Mouse (Mus musculus) forebrain, embryonic 15.5 days (tissue): Measurements from ENCODE around the gene Rbfox1. TPM values are rescaled to one million over a fixed set of nuclear protein-coding genes. Genes with fewer than 3 reads are reported as not detected.

Experiments
- ATAC-seq: fragments of 200-750 bp; cut with Nextera tagmentation; replicated peaks from 2 replicates; pipeline ENCODE4 v1.8.0; 2017; ENCODE audit warnings: mild to moderate bottlenecking, moderate TSS enrichment, moderate library complexity
- H3K27ac ChIP-seq: fragments of 300-500 bp; sonication (generic); replicated peaks from 2 replicates; pipeline ENCODE4 v1.5.1; 2015; ENCODE audit warnings: mild to moderate bottlenecking, inconsistent platforms
- H3K27me3 ChIP-seq: fragments of 300-500 bp; sonication (generic); 2 replicates; pipeline ENCODE4 v1.6.1; 2015; ENCODE audit warnings: inconsistent platforms
- H3K36me3 ChIP-seq: fragments of 300-500 bp; sonication (generic); 2 replicates; pipeline ENCODE4 v1.6.1; 2015; ENCODE audit warnings: mild to moderate bottlenecking, inconsistent platforms
- H3K4me1 ChIP-seq: fragments of 300-500 bp; sonication (generic); 2 replicates; pipeline ENCODE4 v1.6.1; 2015; ENCODE audit warnings: inconsistent platforms
- H3K4me2 ChIP-seq: fragments of 300-500 bp; sonication (generic); replicated peaks from 2 replicates; pipeline ENCODE4 v1.6.1; 2015; ENCODE audit warnings: mild to moderate bottlenecking, inconsistent platforms
- H3K4me3 ChIP-seq: fragments of 300-500 bp; sonication (generic); 2 replicates; pipeline ENCODE4 v1.5.1; 2015; ENCODE audit warnings: mild to moderate bottlenecking, inconsistent platforms
- H3K9ac ChIP-seq: fragments of 300-500 bp; sonication (generic); replicated peaks from 2 replicates; pipeline ENCODE4 v1.6.1; 2015; ENCODE audit warnings: mild to moderate bottlenecking, inconsistent platforms
- H3K9me3 ChIP-seq: fragments of 300-500 bp; sonication (generic); 2 replicates; pipeline ENCODE4 v1.6.1; 2016; ENCODE audit warnings: inconsistent platforms
- WGBS: fragments of 180-500 bp; shearing (Covaris S2); methylation state at CpG from one replicate; pipeline ENCODE4 v1.1.7; 2015; ENCODE audit warnings: mixed read lengths; 5-methylcytosine and 5-hydroxymethylcytosine counted together
- polyA plus RNA-seq: library from polyadenylated mRNA; unstranded; fragments of >200 nt; fragmentation: Nextera tagmentation; extraction: Ambion mirVana; gene quantifications from 2 replicates; pipeline ENCODE4 v1.2.1, GENCODE M21; 2015

Gene Rbfox1
- polyA plus RNA-seq, 1 experiment from 2014 or later: 173 TPM

DNA sequence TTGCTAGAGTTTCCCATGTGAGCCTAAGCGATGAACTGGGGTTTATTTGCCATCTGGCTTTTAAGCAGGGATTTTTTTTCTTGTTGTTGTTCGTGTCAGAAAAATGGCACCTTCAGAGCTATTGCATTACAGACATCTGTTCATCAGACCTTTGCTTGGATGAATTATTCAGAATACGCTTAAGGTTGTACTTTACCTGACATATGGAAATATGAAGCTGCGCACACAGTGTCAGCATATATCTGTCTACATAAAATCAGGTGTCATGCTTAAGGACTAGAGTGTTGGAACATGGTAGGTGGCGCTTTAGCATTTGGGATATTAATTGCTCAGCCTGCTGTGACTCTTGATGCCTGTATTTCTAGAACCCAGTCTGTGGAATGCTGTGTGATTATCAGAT is 819.7 kb downstream of the Rbfox1 start:
- H3K4me3 ChIP-seq: no peak overlapping the region
- no peaks in the 10 kb centered on the region for H3K36me3 ChIP-seq
- ATAC-seq: peak; percentile 57; the same call in 1 of the 2 replicates
- no peaks in the 10 kb centered on the region for H3K4me1 ChIP-seq
- H3K4me2 ChIP-seq: no peak overlapping the region
- H3K27me3 ChIP-seq: no peaks in the 10 kb centered on the region
- peak overlapping the region; percentile 37; the same call in 1 of the 2 replicates for H3K27ac ChIP-seq
- H3K9me3 ChIP-seq: no peaks in the 10 kb centered on the region
- 68% methylated on average over 5 of the region's 5 CpGs for WGBS
- no peak overlapping the region for H3K9ac ChIP-seq

DNA sequence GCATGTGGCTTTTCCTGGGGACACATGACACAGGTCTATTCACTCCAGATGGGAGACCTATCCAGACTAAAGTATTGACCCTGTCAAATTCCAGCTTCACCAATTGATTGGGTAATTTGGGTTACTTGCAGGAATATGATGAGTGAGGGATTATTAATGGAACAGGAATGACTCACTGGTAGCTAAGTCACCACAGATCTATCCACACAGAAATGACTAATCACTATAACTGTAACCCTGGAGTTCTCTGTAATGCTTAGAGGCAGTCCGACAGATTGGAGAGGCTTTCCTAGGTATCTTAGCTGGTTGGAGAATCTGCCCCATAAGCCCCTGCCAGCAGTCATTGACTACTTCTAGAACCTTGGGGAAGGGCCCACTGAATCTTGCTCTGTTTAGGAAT is 827.2 kb downstream of the Rbfox1 start:
- H3K9me3 ChIP-seq: no peaks in the 10 kb centered on the region
- no peak for ATAC-seq
- no peak overlapping the region for H3K4me2 ChIP-seq
- H3K27ac ChIP-seq: no peak overlapping the region
- 90% methylated on average over 1 of the region's 1 CpGs for WGBS
- H3K9ac ChIP-seq: no peak overlapping the region
- no peaks in the 10 kb centered on the region for H3K27me3 ChIP-seq
- no peaks in the 10 kb centered on the region for H3K36me3 ChIP-seq
- no peak overlapping the region for H3K4me3 ChIP-seq
- peaks cover 10% of the 10 kb centered on the region for H3K4me1 ChIP-seq

DNA sequence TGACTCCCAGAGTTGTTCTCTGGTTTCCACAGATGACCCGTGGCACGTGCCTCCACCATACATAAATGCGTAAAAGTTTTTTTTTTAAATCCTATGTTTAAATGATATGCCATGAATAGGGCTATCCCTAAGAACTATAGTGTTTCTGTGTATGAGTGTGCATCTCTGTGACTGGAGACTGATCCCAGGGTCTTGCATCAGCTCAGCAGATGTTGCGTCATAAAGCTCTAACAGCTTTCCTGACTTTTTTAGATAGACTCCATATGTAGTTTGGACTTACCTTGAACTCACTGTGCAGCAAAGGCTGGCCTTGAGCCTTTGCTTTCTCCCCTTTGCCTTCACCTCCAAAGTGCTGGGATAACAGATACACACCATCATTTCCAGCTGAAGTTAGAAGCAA is 830.1 kb downstream of the Rbfox1 start:
- H3K9me3 ChIP-seq: no peaks in the 10 kb centered on the region
- H3K4me3 ChIP-seq: no peak overlapping the region
- no peaks in the 10 kb centered on the region for H3K36me3 ChIP-seq
- ATAC-seq: no peak
- peaks cover 10% of the 10 kb centered on the region for H3K4me1 ChIP-seq
- no peak overlapping the region for H3K27ac ChIP-seq
- H3K9ac ChIP-seq: no peak overlapping the region
- H3K4me2 ChIP-seq: no peak overlapping the region
- no peaks in the 10 kb centered on the region for H3K27me3 ChIP-seq
- 92% methylated on average over 4 of the region's 4 CpGs for WGBS

DNA sequence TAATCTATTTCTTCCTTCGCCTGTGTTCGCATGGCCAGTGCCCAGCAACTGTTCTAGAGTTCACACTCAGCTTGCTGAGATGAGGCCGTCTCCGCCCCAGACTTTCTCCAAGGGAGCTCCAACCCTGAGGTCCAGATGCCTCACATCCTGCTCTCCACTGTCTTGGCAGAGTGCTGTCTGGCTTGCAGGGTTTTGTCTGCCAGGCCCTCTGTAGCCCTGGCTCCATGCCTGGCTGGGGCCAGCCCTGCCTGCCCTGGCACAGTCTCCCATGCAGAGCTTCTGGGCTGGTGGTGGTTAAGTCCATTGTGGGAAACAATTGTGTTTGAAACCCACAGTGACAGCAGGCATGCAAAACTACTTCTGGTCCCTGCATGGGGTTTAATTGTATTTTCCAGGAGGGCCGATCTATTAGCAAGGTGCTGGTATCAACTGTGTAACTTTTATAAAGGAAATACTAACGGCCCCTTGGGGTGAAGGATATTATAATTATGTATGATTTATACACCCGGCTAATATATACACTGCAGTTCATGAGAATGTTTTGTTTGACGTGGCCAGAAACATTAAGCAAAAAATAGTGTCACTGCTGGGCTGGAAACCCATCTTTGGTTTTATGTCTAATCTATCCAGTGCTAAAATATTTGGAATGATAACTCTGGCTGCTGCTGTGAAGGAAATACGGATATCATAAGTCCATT is 831.2 kb downstream of the Rbfox1 start:
- peak; percentile 86 for ATAC-seq
- Histone ChIP-seq H3K4me1 (peaks cover 10% of the 10 kb centered on the region), H3K9ac (no peak overlapping the region), H3K4me2 (no peak overlapping the region), H3K27me3 (no peaks in the 10 kb centered on the region), H3K4me3 (no peak overlapping the region), H3K9me3 (no peaks in the 10 kb centered on the region), H3K27ac (no peak overlapping the region), H3K36me3 (no peaks in the 10 kb centered on the region)
- WGBS: 55% methylated on average over 9 of the region's 9 CpGs

DNA sequence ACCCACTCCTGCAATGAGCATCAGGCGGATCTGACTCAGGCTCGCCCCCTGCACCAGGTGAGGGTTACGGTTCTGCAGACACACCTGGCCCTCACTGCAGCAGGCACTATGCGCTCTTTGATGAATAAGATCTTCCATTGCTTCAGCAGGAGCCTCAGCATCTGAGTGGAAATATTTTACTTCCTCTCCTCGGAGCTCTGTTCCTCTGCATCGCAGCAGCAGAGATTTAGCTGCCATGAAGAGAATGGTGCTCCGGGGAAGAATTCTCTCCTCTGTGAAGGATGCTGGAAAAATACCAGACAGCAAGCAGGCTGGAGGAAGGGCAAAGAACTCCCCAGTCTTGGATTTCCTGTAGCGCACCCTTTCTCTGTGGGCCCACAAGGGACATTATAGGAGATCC is 833.9 kb downstream of the Rbfox1 start:
- no peaks in the 10 kb centered on the region for H3K9me3 ChIP-seq

DNA sequence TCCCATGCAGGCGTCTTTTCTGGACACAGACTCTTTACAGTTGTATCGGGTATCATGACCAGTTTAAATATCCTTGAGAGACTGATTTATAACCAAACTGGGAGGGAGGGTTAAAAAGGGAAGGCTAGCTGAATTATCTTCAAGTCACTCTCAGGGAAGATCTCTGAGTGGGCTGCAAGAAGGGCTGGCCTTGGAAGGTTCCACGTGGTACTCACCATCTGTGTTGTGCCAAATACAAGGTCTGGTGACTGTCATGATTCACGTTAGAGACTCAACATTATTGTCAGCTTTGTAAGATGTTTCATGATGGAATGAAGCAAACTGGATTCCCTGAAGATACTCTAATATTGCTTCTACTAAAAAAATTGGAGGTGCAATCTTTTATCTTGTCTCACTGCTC is 847.5 kb downstream of the Rbfox1 start:
- no peak overlapping the region for H3K9ac ChIP-seq
- no peak overlapping the region for H3K4me2 ChIP-seq
- H3K4me3 ChIP-seq: no peak overlapping the region
- no peak for ATAC-seq
- H3K27me3 ChIP-seq: no peaks in the 10 kb centered on the region
- no peaks in the 10 kb centered on the region for H3K4me1 ChIP-seq
- WGBS: 70% methylated on average over 4 of the region's 4 CpGs
- H3K36me3 ChIP-seq: no peaks in the 10 kb centered on the region
- H3K27ac ChIP-seq: no peak overlapping the region
- no peaks in the 10 kb centered on the region for H3K9me3 ChIP-seq

More for the DNA sequence above, 833.9 kb downstream of the Rbfox1 start:
- 78% methylated on average over 8 of the region's 8 CpGs for WGBS
- Histone ChIP-seq H3K27ac (no peak overlapping the region), H3K9ac (no peak overlapping the region), H3K4me3 (no peak overlapping the region), H3K27me3 (no peaks in the 10 kb centered on the region), H3K4me2 (no peak overlapping the region), H3K4me1 (peaks cover 10% of the 10 kb centered on the region), H3K36me3 (no peaks in the 10 kb centered on the region)
- ATAC-seq: no peak

- H3K4me1 ChIP-seq: no peaks in the 10 kb centered on the region
- WGBS: 93% methylated on average over 3 of the region's 3 CpGs
- ATAC-seq: no peak
Observed at GRCm38 (mm10) chr16:6733427-6733826, 848.3 kb downstream of the Rbfox1 start.

GRCm38 (mm10) chr16:6736566-6736965 is 851.4 kb downstream of the Rbfox1 start:
- H3K27me3 ChIP-seq: no peaks in the 10 kb centered on the region
- H3K4me3 ChIP-seq: no peak overlapping the region
- no peak overlapping the region for H3K4me2 ChIP-seq
- WGBS: 62% methylated on average over 2 of the region's 2 CpGs
- no peak overlapping the region for H3K27ac ChIP-seq
- no peak overlapping the region for H3K9ac ChIP-seq
- H3K9me3 ChIP-seq: no peaks in the 10 kb centered on the region
- no peak for ATAC-seq
- H3K36me3 ChIP-seq: no peaks in the 10 kb centered on the region
- H3K4me1 ChIP-seq: no peaks in the 10 kb centered on the region

More at GRCm38 (mm10) chr16:6733427-6733826, 848.3 kb downstream of the Rbfox1 start:
- H3K9me3 ChIP-seq: no peaks in the 10 kb centered on the region
- H3K27me3 ChIP-seq: no peaks in the 10 kb centered on the region
- H3K9ac ChIP-seq: no peak overlapping the region
- no peak overlapping the region for H3K4me3 ChIP-seq
- H3K36me3 ChIP-seq: no peaks in the 10 kb centered on the region
- H3K27ac ChIP-seq: no peak overlapping the region
- no peak overlapping the region for H3K4me2 ChIP-seq

- H3K27ac ChIP-seq: no peak overlapping the region
- no peak overlapping the region for H3K4me2 ChIP-seq
- no peak overlapping the region for H3K4me3 ChIP-seq
- WGBS: 89% methylated on average over 3 of the region's 3 CpGs
- no peaks in the 10 kb centered on the region for H3K27me3 ChIP-seq
- H3K9me3 ChIP-seq: no peaks in the 10 kb centered on the region
- H3K9ac ChIP-seq: no peak overlapping the region
- H3K4me1 ChIP-seq: no peaks in the 10 kb centered on the region
- ATAC-seq: no peak
- no peaks in the 10 kb centered on the region for H3K36me3 ChIP-seq
Observed at GRCm38 (mm10) chr16:6736998-6737397, 851.8 kb downstream of the Rbfox1 start.

DNA sequence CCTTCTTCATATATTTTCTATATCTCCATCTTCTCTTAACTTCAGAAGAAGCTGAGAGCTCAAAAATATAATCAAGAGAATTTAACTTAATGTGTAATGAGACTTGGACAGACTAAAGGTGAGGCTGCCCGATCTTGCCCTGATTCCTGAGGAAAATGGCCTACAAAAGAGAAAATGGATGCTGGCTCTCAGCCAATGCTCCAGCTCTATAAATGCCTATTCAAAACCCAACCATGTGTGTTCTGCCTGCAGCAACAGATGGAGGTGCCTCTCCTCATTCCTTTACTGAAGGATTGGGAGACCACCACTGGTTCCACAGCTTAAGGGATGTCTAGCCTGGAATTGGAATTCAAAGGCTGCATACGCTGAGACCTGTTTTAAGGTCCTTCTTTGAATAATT is 861.0 kb downstream of the Rbfox1 start:
- H3K27ac ChIP-seq: no peak overlapping the region
- H3K4me3 ChIP-seq: no peak overlapping the region
- 49% methylated on average over 2 of the region's 2 CpGs for WGBS
- no peaks in the 10 kb centered on the region for H3K36me3 ChIP-seq
- no peak overlapping the region for H3K9ac ChIP-seq
- H3K4me2 ChIP-seq: no peak overlapping the region
- no peaks in the 10 kb centered on the region for H3K4me1 ChIP-seq
- no peaks in the 10 kb centered on the region for H3K9me3 ChIP-seq
- no peak for ATAC-seq
- no peaks in the 10 kb centered on the region for H3K27me3 ChIP-seq

GRCm38 (mm10) chr16:6750491-6750890 is 865.3 kb downstream of the Rbfox1 start:
- Histone ChIP-seq H3K4me2 (no peak overlapping the region), H3K27me3 (no peaks in the 10 kb centered on the region), H3K9me3 (no peaks in the 10 kb centered on the region), H3K4me3 (no peak overlapping the region), H3K4me1 (0 out of 2 replicates have a peak, but pooled peaks cover 3% of the 10 kb centered on the region), H3K9ac (no peak overlapping the region), H3K36me3 (no peaks in the 10 kb centered on the region), H3K27ac (no peak overlapping the region)
- no peak for ATAC-seq
- WGBS: 46% methylated on average over 2 of the region's 2 CpGs

GRCm38 (mm10) chr16:6754847-6755246 is 869.7 kb downstream of the Rbfox1 start:
- no peaks in the 10 kb centered on the region for H3K27me3 ChIP-seq
- no peak overlapping the region for H3K9ac ChIP-seq
- H3K9me3 ChIP-seq: no peaks in the 10 kb centered on the region
- H3K4me2 ChIP-seq: no peak overlapping the region
- H3K36me3 ChIP-seq: no peaks in the 10 kb centered on the region
- 0 out of 2 replicates have a peak, but pooled peaks cover 3% of the 10 kb centered on the region for H3K4me1 ChIP-seq
- no peak overlapping the region for H3K27ac ChIP-seq
- H3K4me3 ChIP-seq: no peak overlapping the region
- no peak for ATAC-seq
- WGBS: 45% methylated on average over 3 of the region's 3 CpGs
